Mouse (Mus musculus) MN1 (cell line): ENCODE data around the gene Trex1.

Experiments
- DNase-seq: peaks from one replicate; pipeline ENCODE4 v3.0.0-alpha.2; 2016; ENCODE audit warnings: low spot score

Trex1 gene

DNA sequence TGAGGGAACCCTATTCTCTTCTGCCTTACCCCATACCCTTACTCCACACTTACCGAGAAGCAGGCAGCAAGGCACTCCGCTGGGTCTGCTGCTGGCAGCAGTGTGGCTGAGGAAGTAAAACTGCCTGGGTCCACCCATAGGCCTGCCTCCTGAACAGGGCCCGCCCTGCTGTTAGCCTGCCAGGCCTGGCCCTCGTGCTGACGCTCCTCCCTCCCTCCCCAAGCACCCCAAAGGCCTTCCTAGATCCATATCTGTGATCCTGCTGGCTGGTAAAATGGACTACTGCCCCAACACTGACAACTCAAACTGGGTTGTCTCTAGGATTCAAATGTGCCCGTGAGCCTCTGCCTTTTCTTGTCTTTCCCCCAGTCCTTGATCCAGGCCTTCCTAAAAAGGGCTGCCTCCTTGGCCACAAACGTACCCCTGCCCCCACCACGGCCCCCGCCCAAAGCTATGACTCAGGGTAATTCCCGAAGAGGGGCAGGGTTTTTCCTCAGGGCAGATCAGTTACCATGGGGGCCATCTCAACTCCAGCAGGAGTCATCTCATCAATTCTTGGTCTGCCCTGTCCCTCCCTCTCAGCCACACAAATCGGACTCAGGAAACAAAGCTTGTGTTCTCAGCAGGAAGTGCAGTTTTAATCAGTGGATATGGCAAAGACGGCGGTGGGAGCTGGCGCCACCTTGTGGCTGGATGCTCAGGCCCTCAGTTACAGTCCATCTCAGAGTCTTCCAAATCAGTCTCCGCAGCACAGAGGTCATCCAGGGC, at the start of gene Trex1:
Trex1 (minus strand) TSS at position 599 of the 768 bp plus-strand sequence.
- peak; percentile 85 for DNase-seq

- peak; percentile 58 for DNase-seq
Measured at GRCm38 (mm10) chr9:109107341-109107740, 47.8 kb upstream of the Trex1 start.

GRCm38 (mm10) chr9:109105648-109106047, 46.1 kb upstream of the Trex1 start:
- DNase-seq = no peak

DNA sequence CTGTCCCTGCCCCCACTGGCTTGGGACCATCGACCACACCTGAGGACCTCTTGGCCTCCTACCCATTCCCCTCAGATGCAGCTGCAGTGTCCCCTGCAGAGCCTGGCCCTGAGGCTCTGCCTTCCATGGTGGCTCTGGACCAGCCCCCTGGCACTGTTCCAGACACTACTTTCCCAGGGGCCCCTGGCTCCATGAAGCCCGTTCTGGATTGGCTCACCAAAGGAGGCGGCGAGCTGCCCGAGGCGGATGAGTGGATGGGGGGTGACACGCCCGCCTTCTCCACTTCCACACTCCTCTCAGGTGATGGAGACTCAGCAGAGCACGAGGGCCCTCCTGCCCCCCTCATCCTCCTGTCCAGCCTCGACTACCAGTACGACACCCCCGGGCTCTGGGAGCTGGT, 45.5 kb upstream of the Trex1 start:
- DNase-seq = peak; percentile 47

- DNase-seq = no peak
Measured at GRCm38 (mm10) chr9:109104083-109104482, 44.5 kb upstream of the Trex1 start.

- no peak for DNase-seq
Measured at GRCm38 (mm10) chr9:109103250-109103649, 43.7 kb upstream of the Trex1 start.

GRCm38 (mm10) chr9:109102541-109102940, 43.0 kb upstream of the Trex1 start:
- no peak for DNase-seq

DNA sequence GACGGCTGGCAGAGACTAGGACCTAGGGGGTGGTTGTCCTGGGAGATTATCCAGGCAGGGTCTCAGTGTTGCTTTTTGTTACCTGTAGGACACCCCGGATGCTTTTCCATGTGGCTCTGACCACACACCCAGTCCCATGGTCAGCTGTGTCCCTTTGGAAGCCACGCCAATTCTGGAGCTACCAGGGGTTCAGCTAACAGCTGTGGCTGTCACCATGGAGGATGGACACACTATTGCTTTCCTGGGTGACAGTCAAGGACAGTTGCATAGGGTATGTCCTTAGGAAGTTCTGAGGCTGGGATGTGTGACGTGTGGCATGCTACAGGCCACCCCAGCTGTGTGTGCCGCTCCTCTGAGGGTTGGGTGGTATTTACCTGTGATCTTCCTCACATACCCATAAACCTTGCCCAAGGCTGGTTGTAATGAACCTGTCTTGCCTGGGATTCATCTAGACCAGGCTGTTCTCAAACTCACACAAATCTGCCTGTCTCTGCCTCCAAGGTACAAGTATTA, 42.5 kb upstream of the Trex1 start:
- no peak for DNase-seq

DNA sequence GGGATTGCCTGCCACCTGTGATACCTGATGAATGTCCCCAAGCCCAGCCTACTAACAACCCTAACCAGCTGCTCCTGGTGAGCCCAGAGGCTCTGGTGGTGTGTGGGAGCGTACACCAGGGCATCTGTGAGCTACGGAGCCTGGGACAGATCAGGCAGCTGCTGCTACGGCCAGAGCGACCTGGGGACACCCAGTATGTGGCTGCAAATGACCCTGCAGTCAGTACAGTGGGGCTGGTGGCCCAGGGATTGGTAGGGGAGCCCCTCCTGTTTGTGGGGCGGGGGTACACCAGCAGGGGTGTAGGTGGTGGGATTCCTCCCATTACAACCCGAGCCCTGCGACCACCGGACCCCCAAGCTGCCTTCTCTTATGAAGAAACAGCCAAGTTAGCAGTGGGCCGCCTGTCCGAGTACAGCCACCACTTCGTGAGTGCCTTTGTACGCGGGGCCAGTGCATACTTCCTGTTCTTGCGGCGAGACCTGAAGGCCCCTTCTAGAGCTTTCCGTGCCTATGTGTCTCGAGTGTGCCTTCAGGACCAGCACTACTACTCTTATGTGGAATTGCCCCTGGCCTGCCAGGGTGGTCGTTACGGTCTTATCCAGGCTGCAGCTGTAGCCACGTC, 40.9 kb upstream of the Trex1 start:
- no peak for DNase-seq

DNA sequence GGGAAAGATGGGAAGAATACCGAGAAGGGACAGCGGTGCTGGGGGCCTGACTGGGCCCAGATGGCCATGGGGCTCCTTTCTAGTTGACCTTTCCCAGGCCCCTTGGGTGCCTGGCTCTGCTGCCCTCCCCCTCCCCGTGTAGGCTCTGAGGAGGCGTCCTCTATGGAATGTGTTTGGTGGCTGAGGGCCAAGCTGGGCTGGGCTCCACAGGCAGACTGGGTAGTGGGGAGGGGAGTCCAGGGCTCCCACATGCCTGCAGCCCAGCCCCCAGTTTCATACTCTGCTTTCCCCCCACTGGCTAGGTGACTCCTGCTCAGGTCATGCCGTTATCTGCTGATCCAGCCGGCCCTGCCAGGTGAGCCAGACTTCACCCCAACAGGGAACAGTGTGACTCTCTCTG, 39.4 kb upstream of the Trex1 start:
- no peak for DNase-seq

DNA sequence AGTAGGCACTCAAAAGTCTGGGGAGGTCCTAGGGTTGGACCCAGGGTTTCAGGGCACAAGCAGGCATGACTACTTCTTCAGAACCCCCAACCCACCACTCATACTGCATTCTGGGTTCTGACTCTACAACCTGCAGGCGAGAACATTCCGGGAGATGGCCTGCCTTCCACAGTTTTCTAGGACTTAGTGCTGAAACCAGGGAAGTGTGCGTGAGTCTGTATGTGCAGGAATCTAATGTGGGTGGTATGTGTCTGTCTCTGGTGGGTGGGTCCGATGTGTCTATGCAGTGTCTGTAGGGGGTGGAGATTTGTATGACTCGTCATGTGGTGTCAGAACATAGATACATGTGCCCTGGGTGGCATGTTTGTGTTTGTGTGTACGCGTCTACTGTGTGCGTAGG, 38.8 kb upstream of the Trex1 start:
- DNase-seq = no peak

DNA sequence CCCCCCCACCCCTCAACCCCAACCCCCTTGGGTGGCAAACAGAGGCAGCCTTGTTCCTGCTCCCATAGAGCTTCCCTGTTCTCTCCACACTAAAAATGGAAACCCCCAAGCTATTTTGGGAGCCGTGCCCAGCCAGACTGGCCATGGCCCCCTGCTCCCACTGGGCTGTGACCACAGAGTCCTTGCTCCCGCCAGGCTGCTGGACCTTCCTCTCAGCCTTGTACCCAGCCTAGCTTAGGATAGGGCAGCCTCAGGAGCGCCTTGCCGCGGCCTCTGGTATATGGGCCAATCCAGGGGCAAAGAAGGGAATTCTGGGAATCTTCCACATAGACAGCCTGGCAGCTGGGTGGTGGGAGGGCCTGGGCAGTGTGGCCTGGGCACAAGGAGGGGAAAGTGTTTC, 38.3 kb upstream of the Trex1 start:
- DNase-seq = no peak

- no peak for DNase-seq
Measured at GRCm38 (mm10) chr9:109097291-109097690, 37.8 kb upstream of the Trex1 start.

- DNase-seq = no peak
Measured at GRCm38 (mm10) chr9:109096856-109097255, 37.3 kb upstream of the Trex1 start.

GRCm38 (mm10) chr9:109096251-109096661, 36.7 kb upstream of the Trex1 start:
- no peak for DNase-seq

DNA sequence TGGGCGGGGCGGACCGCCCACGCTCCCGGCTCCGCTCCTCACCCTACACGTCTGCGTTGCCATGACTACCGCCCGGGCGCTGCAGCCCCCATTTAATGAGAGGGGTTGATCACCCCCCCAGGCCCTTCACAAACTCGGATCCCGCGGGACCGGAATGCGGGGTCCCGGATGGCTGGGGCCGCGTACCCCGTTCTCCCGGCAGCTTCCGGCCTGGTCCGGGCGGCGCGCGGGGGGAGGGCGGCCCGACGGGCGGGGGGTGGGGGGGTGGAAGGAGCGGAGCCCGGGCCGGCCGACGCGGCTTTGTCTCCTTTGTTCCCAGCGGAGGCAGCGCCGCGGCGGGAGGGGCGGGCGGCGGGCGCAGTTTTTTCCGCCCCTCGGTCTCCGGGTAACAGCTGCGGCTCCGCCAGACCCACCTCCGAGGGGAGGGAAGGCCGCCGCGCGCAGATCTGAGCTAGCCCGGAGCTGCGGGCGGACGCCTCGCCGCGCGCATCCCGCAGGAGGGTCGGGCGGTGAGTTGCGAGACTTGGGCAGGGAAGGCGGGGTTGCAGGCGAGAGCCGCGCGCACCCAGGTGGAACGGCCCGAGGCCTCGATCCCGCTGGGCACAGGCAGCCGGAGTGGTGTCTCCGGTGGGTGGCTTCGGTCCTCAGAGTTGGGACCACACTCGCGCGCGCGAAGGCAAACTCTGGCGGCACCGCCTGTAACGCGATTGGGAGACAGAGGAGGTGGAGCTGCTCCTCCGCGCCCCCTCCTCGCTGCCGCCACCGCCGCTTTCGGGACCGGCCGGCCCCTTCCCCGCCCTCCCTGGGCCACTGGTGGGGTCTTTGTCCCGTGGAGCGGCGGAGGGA, 35.8 kb upstream of the Trex1 start, which contains the start of gene Plxnb1:
Plxnb1 (plus strand) TSS at position 253 of the 846 bp plus-strand sequence.
- DNase-seq = peak; percentile 81

DNA sequence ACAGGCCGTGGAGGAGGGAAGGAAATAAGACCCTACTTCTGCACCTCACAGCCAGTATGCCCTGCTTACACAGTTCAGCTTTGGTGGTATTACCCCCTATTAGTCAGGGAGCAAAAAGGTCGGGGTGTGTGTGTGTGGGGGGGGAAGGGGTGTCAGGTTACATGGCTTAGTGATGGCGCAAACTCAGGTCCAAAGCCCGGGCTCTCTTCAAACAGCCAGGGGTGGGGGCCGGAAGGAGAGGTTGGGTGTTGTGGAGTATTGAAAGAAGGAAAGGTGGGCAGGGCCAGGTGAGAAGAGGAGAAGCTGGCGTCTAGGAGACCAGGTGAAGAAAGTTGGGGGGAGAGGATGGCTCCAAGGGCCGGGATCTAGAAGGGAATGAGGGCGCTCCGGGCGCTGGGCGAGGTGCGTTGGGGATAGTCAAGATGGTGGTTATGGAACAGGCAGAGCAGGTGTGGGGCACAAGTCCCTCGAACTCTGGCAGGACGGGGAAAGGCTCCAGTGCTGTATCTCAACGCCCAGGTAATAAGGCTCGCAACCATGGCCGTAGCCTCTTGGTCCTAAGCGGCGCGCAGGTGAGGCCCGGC, 35.1 kb upstream of the Trex1 start:
- DNase-seq = no peak

GRCm38 (mm10) chr9:109093786-109094552, 34.4 kb upstream of the Trex1 start:
- no peak for DNase-seq

DNA sequence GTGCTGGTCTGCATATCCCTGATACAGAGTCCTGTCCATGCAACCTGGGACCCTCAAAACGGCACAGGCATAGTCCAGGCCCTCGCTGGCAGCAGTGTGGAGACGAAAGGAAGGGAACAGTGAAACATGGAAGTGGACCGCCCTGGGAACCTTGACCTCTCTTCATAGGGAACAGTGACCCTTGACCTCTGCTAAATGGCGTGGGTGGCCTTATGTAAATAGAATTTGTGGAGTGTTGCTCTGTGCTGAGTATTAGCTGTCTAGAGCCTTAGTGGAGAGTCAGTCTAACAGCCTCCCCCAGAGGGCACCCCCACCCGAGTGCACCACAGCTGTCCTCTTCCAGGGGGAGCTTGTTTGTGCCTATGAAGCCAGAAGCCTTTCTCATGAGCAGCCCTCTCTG, 33.3 kb upstream of the Trex1 start:
- DNase-seq = no peak

DNA sequence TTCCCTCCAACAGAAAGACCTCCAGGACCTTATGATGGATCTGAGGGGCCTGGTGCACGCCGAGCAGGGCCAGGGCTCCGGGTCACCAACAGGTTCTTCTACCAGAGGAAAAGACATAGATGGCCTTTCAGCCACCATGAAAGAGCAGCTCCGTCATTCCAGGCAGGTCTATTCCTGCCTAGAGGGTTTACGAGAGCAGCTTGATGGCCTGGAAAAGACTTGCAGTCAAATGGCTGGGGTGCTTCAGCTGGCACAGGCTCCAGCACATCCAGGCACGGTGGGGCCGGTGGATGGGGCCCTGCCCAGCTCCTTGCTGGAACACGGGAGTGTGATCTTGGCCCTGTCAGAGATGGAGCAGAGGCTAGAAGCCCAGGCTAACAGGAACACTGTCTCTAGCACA, 32.3 kb upstream of the Trex1 start:
- no peak for DNase-seq

GRCm38 (mm10) chr9:109090446-109090845, 30.9 kb upstream of the Trex1 start:
- DNase-seq = no peak
